Mouse (Mus musculus) testis, adult 2 months (tissue): Measurements from ENCODE around the gene Ankrd45.

Experiments
- CTCF ChIP-seq: fragments of 200-500 bp; IDR thresholded peaks from 2 replicates; pipeline ENCODE4 v1.5.1; 2012; ENCODE audit warnings: low read depth, mild to moderate bottlenecking, inconsistent platforms, low read length, moderate library complexity; ENCODE audit not compliant: control insufficient read depth, insufficient read depth, insufficient replicate concordance
- POLR2A ChIP-seq: fragments of 200-500 bp; IDR thresholded peaks from 2 replicates; pipeline ENCODE4 v1.6.1; 2012; ENCODE audit warnings: low read depth, mild to moderate bottlenecking, inconsistent platforms, low read length, moderate library complexity; ENCODE audit not compliant: control insufficient read depth

DNA sequence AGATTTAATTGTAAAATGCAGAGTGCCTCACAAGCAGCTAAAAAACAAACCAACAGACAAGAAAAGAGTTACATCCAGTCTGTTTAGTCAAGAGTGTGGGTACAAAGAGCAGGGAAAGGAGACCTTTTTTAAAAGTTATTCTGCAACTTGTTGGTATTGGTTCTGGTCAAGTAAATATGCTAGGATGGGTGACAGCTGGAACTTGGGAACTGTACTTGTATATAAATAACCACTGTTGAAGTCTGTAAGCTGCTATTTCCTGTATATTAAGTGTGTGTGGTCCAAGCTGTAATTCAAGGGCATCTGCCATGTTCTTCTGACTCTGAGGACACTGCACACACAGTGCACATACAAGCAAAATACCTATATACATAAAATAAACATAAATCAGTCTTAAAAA is 27.9 kb upstream of the Ankrd45 start:
- TF ChIP-seq POLR2A (no peak), CTCF (no peak)
